Mouse (Mus musculus) layer of hippocampus, postnatal 36 days (tissue): ENCODE measurements around the gene Itga10. TPM values are rescaled to one million over a fixed set of nuclear protein-coding genes. Genes with fewer than 3 reads are reported as not detected.
"Not testable (repeated sequence)": the region's sequence is repeated elsewhere in the genome, so short reads cannot be mapped to it uniquely, and the experiment has no call there.

Experiments
- DNase-seq, 2 experiments: peaks; one replicate each; pipeline ENCODE4 v3.0.0; 2022
- total RNA-seq, 2 experiments: library from RNA; stranded (reverse); gene quantifications; 2 replicates each; pipeline ENCODE4 v1.2.3; 2021

The Itga10 gene
- total RNA-seq, 2 experiments from 2014 or later, result 2.4 to 3.4 TPM

GRCm38 (mm10) chr3:96680269-96680956 is 35.0 kb downstream of the Itga10 start:
- DNase-seq, result no peak

- DNase-seq, result no peak
Observed at GRCm38 (mm10) chr3:96683496-96683895, 38.1 kb downstream of the Itga10 start.

GRCm38 (mm10) chr3:96684151-96684821 is 38.9 kb downstream of the Itga10 start:
- no peak for DNase-seq

DNA sequence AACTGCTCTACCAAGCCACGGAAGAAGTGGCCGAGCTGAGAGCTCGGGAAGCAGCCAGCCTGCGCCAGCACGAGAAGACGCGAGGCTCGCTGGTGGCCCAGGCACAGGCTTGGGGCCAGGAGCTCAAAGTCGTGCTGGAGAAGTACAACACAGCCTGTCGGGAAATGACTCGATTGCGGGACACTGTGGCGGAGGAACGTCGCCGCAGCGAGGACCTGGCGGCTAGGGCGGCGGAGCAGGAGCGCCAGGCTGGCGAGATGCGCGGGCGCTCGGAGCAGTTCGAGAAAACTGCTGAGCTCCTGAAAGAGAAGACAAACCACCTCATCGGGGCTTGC is 39.4 kb downstream of the Itga10 start:
- no peak for DNase-seq

GRCm38 (mm10) chr3:96686057-96686456 is 40.7 kb downstream of the Itga10 start:
- DNase-seq, result not testable (repeated sequence)

- no peak for DNase-seq
Observed at GRCm38 (mm10) chr3:96688854-96689253, 43.5 kb downstream of the Itga10 start.

DNA sequence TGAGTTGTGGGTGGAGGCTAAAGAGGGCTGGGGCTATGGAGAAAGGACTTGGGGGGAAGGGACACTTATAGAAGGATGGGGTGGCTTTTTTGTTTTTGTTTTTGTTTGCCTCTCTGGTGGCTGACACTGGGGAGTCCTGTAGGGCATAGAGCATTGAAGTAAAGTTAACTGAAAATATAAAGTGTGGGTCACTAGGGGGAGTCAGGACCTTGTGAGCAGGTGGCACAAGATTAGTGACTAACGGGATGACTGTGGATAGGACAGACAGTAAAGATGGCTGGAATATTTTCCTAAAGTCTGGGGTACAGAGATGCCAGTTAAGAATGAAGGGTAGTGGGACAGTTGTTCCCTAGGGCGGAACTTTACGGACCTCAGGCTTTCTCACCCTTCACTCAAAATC is 44.9 kb downstream of the Itga10 start:
- no peak for DNase-seq

- no peak for DNase-seq
Observed at GRCm38 (mm10) chr3:96692506-96692905, 47.1 kb downstream of the Itga10 start.

DNA sequence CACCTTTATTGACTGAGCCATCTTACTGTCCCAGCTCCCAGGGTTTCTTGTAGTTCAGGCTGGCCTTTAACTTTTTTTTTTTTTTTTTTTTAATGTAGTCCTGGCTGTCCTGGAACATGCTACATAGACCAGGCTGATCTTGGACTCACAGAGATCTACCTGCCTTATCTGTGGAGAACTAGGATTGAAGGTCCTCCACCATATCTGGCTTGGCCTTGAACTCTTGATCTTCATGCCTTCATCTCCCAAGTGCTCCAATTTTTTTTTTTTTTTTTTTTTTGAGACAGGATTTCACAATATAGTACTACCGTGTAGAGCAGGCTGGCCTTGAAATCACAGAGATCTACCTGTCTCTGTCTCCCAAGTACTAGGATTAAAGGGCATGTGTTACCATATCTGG is 48.2 kb downstream of the Itga10 start:
- no peak for DNase-seq

DNA sequence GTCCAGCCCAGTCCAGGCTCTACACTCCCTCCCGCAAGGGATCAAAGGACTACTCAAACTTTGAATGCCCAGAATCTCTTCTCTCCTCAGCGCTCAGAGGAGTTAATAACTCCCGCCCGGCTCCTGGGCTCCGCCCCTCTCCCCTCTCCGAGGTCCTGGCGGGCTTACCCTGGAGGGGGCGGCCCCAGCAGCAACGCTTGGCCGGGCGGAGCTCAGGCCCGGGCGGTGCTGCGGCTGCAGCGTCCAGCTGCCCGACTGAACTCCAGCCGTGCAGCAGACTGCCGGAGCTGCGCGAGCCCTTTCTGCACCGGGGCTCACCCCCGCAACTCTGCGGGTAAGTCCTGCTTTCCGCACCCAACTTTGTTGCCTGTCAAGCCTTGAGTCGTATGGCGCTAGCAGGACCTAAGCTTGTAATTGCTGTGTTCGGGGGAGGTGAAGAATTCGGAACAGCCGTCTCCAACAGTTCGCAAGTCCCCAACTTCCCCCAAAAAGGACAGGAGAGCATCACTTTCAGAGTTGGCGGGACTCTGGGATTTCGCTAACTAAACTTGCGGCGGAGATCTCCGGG is 50.9 kb downstream of the Itga10 start, which contains the start of gene Pias3:
TSS of gene Pias3 (plus strand) at position 187 of the 568 bp plus-strand sequence.
- DNase-seq, result peak; percentile 55 to 72

- peak; percentile 83 to 85 for DNase-seq
Observed at GRCm38 (mm10) chr3:96696766-96697732, 51.7 kb downstream of the Itga10 start.

DNA sequence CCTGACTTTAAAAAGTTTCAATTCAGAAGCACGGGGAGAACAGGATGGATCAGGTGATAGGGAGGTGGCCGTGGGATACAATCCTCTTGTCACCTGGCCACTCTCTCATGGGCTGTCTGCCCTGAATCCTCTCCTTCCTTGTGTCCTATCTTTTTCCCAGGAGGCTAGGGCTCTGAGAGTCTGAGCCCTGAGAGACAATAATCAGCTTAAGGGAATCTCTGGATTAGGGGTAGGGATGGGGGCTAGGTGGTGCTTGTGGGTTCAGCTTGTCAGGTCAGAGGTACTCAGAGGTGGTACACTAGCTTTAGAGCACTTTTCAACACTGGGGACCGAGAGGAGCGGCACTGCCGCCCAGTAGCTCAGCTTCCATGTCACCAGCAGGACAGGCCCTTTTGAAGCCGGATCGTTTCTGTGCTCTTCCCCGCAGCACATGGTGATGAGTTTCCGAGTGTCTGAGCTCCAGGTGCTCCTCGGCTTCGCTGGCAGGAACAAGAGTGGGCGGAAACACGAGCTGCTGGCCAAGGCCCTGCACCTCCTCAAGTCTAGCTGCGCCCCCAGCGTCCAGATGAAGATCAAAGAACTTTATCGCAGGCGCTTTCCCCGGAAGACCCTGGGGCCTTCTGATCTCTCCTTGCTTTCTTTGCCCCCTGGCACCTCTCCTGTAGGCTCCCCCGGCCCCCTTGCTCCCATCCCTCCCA is 53.8 kb downstream of the Itga10 start:
- no peak for DNase-seq

GRCm38 (mm10) chr3:96700376-96700775 is 55.0 kb downstream of the Itga10 start:
- no peak for DNase-seq

DNA sequence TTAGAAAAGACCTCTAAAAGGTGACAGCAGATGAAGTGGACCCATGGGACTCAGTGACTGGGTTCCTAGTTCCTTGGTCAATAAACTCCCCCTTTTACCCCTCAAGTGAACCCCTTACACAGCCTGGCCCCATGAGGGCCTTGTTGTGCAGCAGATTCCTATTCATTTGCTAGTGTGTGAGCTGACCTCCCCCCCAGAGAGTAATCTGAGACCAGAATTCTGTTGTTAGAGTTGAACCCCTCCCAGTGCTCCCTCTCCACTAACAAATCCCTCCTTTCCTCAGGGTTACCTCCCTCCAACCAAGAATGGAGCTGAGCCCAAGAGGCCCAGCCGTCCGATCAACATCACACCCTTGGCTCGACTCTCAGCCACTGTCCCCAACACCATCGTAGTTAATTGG is 55.6 kb downstream of the Itga10 start:
- no peak for DNase-seq

DNA sequence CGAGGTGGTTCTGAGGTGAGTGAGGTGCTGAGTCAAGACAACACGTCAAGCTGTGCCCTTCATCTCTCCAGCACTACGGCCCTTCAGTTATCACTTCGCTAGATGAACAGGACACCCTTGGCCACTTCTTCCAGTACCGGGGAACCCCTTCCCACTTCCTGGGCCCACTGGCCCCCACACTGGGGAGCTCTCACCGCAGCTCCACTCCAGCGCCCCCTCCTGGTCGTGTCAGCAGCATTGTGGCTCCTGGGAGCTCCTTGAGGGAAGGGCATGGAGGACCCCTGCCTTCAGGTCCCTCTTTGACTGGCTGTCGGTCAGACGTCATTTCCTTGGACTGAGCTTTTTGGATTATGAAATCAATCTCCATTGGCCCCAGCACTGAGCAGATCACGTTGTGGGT is 59.4 kb downstream of the Itga10 start:
- no peak for DNase-seq

GRCm38 (mm10) chr3:96706217-96706616 is 60.8 kb downstream of the Itga10 start:
- no peak for DNase-seq

DNA sequence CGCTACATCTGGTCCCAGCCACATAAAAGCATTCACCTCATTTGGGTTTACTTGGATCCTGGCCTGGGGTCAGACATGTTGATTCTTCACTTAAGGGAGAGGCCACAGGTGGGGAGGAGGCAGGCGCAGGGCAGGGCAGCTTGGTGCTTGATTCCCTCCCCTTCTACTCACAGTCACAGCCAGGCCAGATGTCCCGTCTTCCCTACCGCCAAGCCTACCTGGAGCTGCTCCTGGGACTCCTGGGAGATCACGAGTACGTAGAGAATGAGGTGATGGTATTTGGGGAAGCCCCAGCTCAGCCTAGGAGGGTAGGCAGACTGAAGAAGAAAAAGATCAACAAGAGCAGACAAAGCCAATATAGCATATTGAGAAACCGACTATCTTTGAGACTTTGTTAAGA is 61.6 kb downstream of the Itga10 start:
- DNase-seq, result no peak

DNA sequence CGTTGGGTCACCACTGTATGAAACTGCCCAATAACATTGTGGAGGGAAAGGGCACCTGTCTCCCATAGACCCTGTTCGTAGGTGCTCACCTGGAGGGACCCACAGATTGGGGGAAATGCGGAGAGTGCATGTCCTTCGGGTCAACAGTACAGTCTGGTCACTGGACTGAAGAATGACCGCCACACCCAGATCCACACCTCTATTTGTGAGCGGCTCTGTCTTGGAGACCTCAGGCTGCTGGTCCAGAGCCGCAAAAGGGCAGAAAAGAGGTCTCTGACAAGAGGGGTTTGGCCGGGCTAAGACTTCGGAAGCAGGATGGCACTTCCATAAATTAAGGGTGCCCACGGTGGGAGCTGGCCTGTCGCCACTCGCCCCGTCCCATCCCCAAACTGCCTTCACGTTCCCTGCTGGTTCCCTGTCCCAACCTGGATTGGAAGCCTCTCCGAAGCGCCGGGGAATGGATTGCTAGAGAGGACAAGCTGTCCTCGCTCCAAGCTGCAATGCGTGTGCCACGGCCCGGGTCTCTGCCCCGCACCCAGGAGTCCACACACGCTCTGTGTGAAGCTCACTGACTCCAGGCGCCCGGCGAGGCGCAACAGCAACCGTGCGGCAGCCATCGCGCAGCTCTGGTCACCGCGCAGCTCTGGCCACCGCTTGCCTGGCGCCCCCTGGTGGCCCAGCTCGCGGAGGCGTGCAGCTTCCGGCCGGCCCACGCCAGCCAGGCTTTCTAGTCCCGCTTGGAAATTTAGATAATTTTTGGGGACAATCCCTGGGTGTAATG is 62.7 kb downstream of the Itga10 start, which contains the start of gene Nudt17:
TSS of gene Nudt17 (minus strand) at position 660 of the 781 bp plus-strand sequence.
- DNase-seq, result peak; percentile 81 to 84

DNA sequence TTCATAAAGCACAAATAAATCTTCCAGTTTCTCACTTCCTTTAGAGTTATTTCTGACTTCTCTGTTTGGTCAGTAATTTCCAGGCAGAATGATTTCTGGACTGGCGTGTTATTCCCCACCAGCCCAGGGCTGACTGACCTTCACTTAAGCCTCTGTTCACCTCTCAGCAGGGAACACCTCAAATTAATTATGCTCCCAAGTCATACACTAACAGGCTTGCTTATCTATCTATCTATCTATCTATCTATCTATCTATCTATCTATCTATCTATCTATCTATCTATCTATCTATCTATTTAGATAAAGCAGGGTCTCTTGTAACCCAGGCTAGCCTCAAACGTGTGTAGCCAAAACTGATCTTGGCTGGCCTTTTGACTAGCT is 63.3 kb downstream of the Itga10 start:
- no peak for DNase-seq
